Mouse (Mus musculus): Measurements from ENCODE around the gene Lrrc8b.

The Lrrc8b gene

DNA sequence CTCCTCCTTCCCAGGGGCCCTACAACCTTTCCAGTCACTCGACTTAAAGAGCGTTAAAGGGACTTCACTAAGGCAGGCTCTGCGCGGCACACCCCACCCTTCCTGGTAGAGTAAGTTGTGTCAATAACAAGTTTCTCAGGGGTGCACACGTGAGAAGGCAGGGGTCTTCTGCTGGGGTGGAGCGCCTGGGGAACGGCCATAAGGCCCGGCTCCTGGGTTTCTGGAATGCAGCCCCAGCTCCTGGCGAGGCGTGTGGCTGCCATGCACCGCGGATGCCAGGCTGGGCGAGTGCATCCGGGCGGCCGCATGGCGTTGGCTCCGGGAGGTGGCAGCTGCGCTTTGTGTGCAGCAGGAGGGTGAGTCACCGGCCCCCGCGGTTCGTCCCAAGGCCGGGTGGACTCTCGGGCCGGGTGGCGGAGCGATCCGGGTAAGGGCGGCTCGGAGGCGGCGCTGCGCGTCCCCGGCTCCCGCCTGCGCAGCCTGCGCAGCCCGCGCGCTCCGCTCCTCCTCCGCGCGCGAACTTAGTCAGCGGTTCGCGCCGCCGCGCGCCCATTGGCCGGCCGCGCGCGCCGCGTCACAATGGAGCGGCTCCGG is at the start of gene Lrrc8b:
Gene Lrrc8b (plus strand): TSS at position 578 of the 594 bp plus-strand sequence.
- DNase-seq (ENCODE audit: low spot score) = peak; percentile 91

DNA sequence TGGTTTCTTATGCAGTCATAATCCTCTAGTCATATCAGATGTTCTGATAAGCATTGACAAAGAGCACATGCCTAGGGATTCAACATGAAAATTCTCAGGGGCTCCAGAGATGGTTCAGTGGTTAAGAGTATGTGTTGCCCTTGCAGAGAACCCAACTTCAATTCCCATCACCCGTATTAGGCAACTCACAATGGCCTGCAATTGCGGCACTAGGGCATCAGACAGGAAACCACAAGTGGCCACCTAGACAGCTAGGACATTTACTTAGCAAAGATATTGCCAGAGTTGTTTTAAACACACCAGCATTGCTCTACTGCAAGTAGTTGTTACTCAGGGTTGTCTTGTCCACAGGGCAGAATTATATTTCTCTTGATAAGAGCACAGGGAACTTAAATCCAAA is 34.1 kb upstream of the Lrrc8b start:
- DNase-seq (ENCODE audit: low spot score) = no peak

DNA sequence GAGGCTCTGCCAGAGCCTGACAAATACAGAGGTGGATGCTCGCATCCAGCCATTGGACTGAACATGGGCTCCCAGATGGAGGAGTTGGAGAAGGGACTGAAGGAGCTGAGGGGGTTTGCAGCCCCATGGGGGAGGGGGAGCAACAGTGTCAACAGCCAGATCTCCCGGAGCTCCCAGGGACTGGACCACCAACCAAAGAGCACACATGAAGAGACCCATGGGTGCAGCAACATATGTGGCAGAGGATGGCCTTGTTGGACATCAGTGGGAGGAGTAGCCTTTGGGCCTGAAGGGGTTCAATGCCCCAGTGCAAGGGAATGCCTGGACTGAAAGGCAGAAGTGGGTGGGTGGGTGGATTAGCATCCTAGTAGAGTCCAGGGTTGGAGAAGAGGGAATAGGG is 25.2 kb upstream of the Lrrc8b start:
- no peak for DNase-seq (ENCODE audit: low spot score)

DNA sequence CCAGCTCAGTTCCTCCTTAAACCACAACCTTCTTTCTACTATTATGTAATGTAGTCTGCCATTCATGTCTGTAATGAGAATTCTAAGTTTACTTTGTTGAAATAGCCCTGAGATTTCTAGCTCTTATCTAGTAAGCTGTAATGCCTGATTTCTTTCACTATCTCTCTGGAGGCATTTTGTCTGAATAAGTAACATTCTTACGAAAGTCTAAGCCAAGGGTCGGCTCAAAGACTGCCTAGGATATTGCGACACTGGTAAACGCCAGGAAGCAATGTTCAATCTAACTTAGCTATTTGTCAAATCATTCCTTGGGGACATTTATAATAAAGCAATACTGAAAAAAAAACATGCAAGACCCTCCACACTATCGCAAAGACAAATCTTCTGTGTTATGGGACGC is 21.8 kb upstream of the Lrrc8b start:
- no peak for DNase-seq (ENCODE audit: low spot score)

DNA sequence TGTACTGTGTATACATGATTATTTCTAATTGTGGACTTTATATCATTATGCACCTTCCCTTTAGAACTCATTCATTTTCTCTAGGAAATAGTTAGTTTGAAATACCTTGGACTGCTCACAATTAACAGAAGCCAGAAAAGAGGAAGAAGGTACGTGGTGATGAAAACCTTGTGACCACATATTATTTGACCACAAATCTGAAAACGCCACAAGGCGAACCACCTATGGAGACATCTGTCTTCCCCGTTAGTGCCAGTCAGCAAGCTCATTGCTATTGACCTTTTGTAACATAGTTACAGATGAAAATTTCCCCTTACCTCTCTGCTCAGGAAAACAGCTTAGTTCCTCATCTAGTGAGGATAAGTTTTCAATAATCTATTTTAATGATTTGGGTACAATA is 20.4 kb upstream of the Lrrc8b start:
- no peak for DNase-seq (ENCODE audit: low spot score)

DNA sequence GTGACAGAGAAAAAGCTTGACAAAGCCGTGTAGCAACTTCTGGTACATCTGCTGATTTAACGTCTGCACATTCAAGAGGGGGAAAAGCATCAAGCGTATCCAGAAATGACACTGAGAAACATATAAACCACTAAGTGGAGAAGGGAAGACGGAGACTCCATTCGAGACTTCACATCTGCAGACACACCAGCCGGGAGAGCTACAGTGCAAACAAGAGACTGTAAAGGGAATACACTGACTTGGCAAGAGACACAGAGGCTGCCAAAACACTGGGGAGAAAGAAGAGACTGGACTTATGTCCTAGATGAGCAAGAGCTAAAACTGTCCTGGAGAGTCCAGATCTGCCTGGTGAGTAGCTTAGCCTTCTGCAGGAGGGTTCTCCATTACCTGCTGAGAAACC is 16.6 kb upstream of the Lrrc8b start:
- no peak for DNase-seq (ENCODE audit: low spot score)

DNA sequence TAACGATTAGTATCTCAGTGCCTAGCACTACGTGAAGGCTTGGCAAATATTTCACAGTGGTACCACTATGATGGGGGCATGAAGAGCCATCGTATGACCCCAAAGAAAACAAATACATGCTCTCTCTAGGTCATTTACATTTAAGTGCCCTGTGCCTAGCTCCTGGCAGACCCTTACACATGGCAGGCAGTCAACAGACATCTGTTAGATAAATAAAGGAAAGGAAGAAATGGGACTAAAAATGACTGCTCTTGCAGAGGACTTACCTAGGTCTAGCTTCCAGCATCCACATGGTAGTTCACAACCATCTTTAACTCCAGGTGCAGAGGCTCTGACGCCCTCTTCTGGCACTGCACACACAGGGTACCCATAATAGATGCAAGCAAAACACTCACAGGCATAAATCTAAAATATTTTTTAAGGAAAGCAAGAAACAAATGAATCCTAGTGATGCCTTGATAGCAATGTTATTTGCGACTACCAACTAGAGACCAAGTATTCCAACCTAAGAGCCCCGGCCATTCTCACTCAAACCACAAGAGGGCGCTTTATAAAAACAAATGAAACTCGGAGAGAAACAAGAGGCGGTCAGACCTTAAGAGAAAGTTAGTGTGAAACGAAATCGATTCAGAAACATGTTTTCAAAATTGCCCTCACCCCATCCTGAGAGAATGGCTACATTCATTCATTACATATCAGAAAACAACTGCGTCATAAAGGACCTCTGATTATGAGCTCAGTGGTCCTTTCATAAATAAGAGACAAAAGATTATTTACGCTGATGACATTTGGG is 15.7 kb upstream of the Lrrc8b start:
- DNase-seq (ENCODE audit: low spot score) = peak; percentile 88

DNA sequence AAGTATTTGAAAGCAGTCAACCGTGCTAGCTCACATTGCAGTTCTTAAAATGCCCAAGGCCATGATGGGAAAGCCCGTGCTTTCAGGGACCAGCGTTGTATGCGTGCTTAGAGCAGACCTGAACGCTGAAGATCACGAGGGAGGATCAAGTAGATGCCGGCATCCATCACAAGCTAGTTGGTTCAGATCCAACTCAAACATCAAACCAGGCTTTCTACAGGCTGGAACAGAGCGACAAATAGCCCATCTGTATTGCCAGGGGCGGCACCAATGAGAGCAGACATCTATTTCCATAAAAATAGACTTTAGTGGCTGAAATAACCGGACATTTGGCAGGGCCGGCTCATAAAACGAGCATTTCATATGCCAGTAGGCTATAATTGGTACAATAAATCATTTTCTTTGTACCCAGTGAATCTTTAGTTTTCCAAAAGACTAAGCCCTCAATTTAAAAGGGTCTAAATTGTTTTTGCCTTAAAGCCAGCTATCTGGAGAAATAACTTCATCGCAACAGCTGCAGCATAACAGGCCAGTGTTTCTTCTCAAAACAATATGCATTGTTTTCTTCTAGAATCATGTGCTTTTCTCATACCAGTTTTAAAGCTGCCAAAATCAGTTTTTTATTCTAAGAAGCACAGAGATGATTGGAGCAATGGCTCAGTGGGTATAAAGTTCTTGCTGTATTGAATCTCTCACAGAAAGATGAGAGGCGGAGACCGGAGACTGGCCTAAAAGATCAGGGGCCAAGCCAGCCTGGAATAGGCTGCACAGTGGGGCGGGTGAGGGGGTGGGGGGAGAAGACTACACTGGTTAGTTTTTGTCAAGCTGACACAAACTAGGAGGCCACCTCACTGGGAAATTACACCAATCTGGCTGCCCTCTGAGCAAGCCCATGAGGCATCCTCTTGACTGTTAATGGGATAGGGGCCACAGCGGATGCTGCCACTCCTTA is 14.9 kb upstream of the Lrrc8b start:
- DNase-seq (ENCODE audit: low spot score) = peak; percentile 53

DNA sequence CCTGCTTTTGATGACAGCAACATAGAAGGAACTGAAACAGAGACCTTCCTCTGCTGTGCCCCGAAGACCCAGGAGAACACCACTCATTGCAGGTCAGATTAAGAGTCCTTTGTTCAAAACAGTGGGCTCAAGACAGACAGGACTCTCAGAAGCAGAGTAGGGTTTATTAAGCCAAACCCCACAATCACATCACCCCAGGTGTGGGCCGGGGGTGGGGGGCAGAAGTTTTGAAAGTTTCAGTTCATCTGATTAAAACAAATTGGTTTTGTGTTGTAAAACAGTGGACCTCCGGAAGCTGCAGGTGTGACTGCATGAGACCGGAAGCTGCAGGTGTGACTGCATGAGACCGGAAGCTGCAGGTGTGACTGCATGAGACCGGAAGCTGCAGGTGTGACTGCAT is 14.0 kb upstream of the Lrrc8b start:
- no peak for DNase-seq (ENCODE audit: low spot score)

DNA sequence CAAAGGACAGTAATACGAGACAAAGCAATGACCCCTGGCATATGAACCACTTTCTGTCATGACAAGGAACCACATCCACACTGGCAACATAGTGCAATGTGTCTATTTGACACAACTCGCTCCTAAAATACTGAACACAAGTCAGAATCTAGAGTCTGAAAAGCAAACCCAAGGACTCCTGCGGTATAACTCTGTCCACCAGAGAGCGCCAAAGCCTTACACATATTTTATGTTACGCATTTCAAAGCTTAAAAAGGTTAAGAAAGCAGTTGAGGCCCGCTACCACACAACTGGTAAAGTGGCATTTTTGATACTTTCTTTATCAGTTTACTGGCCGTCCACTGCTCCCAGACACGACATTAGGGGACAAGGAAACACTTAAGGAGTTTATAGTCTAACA is 10.6 kb upstream of the Lrrc8b start:
- DNase-seq (ENCODE audit: low spot score) = peak; percentile 91

DNA sequence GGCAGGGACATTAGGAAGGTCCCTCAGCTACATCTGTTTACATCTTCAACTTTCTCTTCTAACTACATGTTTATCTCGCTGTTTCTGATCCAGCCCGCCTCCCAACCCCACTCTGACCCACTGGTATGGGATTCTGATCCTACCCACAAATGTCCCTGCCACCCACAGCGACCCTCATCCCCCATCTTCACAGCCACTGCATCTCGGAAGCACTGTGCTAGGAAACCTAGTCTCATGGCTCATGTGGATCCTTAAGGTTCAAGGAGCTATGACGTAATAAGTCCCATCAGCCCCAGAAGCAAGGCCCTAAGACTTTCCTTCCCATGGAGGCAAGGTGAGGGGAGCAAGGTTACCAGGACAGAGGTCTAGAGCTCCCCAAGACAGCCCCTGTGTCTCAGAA is 7.9 kb upstream of the Lrrc8b start:
- no peak for DNase-seq (ENCODE audit: low spot score)

DNA sequence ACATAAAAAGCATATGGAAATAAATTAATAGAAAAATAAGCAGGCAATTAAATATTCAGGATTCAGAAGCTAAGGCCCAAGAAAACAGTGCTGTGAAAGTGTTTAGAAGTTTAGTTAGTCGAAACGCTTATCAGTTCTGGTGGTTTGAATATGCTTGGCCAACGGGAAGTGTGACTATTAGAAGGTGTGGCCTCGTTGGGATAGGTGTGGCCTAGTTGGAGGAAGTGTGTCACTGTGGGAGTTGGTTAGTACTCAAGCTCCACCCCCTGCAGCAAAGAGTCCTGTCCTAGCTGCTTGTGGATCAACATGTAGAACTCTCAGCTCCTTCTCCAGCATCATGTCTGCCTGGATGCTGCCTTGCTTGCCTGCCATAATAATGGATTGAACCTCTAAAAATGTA is 6.5 kb upstream of the Lrrc8b start:
- no peak for DNase-seq (ENCODE audit: low spot score)

DNA sequence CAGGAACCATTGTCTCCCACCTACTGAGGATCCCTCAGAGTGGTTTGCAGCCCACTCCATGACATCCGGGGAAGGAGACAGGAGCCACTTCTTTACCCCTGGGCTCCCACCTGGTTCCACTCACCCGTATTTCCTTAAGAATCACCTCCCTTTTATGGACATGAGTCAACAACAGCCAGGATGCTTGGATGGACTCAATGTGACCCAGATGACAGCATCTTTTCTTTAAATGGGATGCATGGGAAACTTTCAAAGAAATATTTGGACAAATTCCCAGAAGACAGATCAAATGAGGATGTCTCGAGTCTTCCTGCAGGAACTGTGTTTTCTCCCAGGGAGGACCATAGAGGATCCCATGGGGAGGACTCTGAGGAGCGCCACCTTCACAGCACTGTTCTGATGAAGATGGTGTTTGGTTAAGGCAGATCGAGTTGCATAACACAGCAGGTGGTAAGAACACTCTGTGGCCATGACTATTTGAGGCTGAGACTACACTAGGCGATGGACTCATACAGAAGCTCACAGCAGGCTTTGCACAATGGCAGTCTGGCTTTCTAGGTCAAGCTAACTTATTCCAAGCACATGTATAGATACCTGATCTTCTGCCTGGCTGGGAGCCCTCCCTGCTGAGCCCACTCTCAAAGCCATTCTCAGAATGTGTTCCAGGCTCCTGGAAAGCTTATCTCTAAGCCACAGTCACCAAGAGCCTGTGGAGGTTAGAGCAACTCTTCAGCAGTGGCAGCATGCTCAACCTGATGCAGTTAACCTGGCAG is 4.9 kb upstream of the Lrrc8b start:
- no peak for DNase-seq (ENCODE audit: low spot score)

DNA sequence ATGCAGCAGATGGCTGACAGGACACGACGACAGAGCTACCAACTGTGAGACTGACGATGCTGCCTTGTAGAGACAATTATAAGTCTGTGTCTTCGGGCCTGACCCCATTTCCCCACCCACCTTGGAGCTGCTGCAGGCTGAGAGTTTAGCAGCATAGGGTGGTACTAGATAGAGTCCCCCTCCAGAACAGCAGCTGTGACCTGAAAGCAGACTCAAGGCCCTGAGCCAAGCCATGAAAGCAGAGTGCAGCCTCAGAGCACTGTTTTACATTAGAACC is 4.3 kb upstream of the Lrrc8b start:
- DNase-seq (ENCODE audit: low spot score) = no peak

DNA sequence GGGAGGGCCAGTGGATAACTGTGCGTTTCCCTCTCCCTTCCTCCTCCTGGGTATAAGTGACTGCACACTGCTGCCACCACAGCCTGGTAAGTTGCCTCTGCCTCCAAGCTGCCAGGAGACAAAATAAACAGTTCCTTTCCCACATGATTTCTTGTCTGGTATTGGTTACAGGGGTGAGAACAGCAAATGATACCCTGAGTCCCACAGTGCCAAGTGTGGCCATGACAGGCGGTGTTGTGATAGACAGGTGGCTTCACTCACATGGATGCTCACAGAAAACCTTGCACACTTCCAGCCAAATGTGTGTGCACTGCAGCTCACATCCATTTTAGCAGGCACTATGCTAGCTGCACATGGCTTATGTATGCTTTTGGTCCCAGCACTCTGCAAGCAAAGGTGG is 3.8 kb upstream of the Lrrc8b start:
- no peak for DNase-seq (ENCODE audit: low spot score)

DNA sequence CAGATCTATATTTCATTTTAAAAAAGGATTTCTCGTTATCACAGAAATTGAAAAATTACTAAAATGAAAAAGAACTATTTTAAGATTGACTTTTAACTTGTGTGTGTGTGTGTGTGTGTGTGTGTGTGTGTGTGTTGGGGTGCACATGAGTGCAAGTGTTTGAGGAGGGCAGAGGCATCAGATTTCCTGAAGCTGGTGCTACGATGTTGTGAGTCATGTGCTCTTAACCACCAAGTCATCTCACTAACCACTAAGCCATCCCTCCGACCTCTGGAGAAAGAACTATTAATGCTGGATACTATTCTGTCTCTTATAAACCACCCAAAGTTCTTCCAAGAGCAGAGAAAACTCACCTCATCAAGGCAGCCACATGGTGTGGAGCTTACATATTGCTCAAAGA is 2.9 kb upstream of the Lrrc8b start:
- DNase-seq (ENCODE audit: low spot score) = no peak

DNA sequence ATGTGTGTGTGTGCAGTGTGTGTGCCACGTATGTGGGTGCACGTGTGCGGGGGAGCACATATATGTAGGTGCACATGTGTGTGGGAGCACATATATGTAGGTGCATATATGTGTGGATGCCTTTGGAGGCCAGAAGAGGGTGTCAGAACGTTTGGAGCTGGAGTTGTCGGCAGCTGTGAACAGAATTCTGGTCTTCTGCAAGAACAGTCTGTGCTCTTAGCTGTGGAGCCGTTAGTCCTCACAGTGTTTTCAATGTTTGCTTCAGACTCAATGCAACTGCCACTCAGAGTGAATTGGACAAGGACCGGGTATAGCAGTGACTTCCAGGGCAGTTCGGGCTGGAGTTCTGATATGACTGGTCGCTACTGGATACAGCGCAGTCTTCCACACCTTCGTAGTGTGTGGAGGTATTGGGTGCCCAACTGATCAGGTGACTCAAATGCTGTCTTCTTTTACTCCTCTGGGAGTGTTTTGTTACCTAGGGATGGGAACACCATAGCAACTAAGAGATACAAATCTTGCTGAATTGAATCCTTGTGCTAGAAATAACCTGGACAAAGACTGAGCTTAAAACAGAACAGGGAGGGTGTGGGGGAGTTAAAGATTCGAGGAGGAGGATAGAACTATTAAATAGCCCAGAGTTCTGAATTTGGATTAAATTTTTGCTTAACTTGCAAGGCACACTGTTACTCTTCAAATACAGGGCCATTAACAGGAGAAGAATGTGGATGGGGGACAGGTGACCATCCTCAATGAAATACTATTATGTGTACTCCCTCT is 1.0 kb upstream of the Lrrc8b start:
- peak; percentile 31 for DNase-seq (ENCODE audit: low spot score)

DNA sequence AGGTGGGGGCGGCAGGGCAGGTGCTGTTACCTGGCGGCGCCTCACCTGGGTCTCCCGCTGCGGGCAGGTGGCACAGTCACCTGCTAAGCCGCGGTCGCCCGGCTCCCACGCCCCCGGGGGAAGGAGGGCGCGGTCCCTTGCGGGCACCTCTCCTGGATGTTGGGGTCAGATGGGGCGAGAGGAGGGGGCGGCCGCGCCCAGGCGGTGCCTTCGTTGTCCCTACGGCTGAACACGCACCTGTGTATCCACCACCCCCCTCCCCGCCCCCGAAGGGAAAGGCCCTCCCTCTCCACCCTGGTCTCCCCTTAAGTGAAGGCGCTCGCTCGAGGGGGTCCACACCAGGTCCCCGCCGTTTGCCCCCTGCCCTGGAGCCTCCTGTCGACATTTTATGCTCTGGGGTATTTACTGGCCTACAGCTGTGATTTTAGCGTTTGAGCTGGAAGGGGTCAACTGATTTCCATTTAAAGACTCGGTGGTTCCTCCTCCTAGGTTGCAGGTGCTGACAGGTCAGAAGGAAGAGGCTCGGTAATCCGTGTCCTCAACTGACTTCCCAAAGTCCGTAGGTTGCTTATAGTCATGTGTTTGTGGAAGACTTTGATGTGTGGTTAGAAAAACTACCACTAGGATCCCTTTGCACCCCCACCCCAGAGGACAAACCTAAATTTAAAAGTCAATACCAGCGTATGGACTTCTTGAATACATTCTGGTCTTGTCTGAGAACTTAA is 538 bp downstream of the Lrrc8b start:
- peak; percentile 46 for DNase-seq (ENCODE audit: low spot score)

DNA sequence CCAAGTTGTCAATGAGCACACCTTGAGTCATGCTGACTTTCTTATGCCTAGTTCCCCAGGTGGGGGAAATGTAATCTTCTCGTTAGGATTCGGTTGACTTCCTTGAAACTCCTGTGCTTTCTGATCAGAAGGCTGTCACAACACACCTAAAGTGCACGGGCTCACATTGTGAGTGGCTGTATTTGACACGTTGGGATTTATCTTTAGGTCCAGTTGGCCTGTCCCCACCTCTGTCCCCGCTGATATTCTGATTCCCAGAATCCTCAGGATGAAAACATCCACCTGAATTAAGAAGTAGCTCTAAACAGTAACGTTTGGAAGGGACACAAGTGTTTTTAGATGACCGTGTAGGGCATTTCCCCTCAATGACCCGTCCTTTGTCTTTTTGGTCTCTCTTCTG is 1.6 kb downstream of the Lrrc8b start:
- no peak for DNase-seq (ENCODE audit: low spot score)

DNA sequence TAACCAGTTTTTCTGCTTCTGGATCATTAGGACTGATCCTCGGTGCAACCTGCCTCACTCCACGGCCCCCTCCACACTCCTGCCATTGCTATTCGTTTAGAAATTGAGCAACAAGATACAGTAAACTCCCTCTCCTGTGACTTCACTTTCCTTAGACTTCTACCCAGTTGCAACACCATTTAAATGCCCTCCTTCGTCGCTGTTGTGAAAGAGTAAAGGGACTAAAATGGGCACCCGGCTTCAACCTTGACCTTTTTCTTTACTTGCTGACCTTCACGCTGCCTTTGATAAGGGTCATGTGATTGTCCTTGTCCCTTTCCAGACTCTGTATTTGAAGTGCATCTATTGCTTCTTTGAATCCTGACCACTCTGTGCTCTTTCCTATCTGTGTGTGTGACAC is 2.8 kb downstream of the Lrrc8b start:
- no peak for DNase-seq (ENCODE audit: low spot score)

DNA sequence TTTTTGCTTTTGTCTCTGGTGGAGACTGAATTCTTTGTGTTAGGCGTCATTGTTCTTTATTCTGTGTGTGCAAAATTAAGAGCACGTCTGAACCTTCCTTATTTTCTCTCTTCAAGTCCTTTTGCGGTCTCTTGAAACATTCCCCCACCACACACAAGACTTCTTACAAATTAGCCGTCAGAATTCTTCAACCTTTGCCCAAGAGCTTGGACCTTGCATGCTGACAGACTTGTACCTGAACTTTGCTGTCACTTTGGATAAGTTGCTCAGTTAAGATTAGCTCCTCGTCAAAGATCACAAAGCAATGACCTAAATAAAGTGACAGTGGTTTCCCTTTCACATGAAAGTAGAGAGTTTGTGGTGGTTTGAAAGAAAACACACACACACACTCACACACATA is 3.3 kb downstream of the Lrrc8b start:
- no peak for DNase-seq (ENCODE audit: low spot score)

Data from embryo, embryonic 10.5 days (tissue).